Mouse (Mus musculus): ENCODE results near the gene Ms4a10.

- TF ChIP-seq CTCF (IDR thresholded peaks at IDR 0.05; ENCODE audit: low read depth) (peak; percentile 70), EP300 (IDR thresholded peaks at IDR 0.05; ENCODE audit: low read depth) (no peak)
These were observed 5.0 kb upstream of the Ms4a10 start for GRCm38 (mm10) chr19:10979184-10980168.
